Mouse (Mus musculus) spleen, adult 18-20 months (tissue): ENCODE measurements at regions not wholly inside any gene's neighbourhood (a gene's known extent, or its start where the extent isn't known, plus 50 kb on each side); places are given as distances from the start of the nearest gene placed in this dataset.
"Not testable (repeated sequence)": the region's sequence is repeated elsewhere in the genome, so short reads cannot be mapped to it uniquely, and the experiment has no call there.

Experiments used
- DNase-seq, 2 experiments: peaks; one replicate each; pipeline ENCODE4 v3.0.0; 2022; ENCODE audit warnings: mixed read lengths in 2 of 2

GRCm38 (mm10) chr16:55578686-55579085 is 260.0 kb downstream of the Nfkbiz start:
- no peak for DNase-seq

- DNase-seq = not testable (repeated sequence)
Observed at GRCm38 (mm10) chr16:55575609-55576283, 263.0 kb downstream of the Nfkbiz start.

- no peak for DNase-seq
Observed at GRCm38 (mm10) chr16:55571106-55571505, 267.6 kb downstream of the Nfkbiz start.

GRCm38 (mm10) chr16:55570097-55570496 is 268.6 kb downstream of the Nfkbiz start:
- no peak for DNase-seq

DNA sequence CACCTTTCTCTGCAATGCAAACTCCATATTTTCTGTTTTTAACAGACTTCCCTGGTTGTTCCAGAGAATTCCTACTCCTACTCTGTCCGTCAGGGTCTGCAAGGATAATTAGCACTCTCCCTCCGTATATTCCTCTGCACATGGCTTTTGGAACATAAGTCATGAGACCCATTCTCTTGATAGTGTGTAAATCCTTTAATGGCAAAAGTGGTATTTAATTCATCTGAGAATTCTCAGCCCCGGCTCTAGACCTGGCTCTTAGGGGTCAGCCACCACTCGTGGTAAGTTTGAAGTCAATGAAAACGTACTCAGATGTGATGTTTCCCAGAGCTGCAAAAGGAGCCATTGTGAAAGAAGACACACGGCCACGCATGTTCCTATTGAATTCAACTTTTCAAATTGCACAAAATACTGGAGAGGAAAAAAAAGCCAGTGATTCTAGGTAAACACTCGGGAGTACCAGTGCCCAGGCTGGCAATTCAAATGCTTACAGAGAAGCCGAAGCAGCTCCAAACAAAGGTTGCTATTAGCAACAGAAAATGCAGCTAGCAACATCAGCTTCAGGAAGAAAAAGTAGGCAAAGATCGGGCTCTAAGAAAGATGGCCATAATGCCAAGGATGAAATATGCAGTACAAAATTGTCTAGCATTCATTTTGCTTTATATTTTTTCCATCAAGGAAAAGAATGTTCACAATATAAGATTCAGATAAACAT is 258.2 kb upstream of the Zpld1 start:
- no peak for DNase-seq

DNA sequence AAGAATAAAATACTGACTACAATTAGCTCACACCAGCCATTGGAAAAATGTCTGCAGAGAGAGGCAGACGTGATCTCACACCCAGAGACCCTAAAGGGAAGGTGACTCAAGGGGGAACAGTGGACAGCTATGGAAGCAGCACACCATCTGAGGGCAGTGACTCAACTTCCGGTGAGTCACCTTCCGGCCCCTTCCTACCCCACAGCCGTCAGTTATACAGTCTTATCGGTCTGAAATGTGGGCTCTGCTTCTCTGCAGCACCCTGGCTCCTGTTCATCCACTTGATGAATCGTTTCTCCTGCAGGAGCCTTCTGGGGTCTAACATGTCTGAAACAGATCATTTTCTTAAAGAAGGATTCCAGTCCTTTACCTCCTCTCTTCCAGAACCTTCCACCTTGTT is 257.4 kb upstream of the Zpld1 start:
- no peak for DNase-seq

- DNase-seq = no peak
Observed at GRCm38 (mm10) chr16:55553896-55554295, 256.1 kb upstream of the Zpld1 start.

- DNase-seq = no peak
Observed at GRCm38 (mm10) chr16:55551348-55551747, 253.6 kb upstream of the Zpld1 start.

- DNase-seq = no peak
Observed at GRCm38 (mm10) chr16:55550649-55551312, 253.0 kb upstream of the Zpld1 start.

GRCm38 (mm10) chr16:55547095-55547494 is 249.3 kb upstream of the Zpld1 start:
- DNase-seq = no peak

DNA sequence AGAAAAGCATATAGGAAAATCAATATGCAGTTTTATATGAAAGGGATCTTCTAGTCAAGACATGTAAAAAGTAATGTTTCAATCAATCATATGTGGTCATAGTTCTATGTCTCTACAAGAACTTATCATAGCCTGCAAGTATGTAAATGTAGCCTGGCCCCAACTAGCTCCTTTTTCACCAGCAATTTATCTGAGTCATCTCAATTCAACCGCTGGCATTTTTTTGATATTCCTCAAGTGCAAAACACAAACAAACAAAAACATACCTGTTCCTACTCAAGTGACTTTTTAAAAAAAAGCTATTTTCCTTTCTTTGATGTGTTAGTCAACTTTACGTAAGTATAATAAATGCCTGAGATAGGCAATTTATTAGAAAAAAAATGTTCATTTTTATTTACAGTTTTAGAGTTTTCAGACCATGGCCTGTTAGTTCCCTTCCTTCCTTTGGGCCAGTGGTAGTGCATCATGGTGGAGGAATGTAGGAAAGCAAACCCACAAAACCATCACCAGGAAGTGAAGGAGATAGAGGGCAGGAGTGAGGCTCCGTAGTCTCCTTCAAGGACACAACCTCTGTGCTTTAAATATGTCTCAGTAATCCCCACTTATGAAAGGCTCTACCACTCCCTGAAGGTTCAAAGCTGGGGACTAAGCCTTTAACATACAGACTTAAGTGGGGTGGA is 242.7 kb upstream of the Zpld1 start:
- DNase-seq = no peak

- DNase-seq = no peak
Observed at GRCm38 (mm10) chr16:55539179-55539578, 241.4 kb upstream of the Zpld1 start.

GRCm38 (mm10) chr16:55537548-55537947 is 239.8 kb upstream of the Zpld1 start:
- DNase-seq = no peak

DNA sequence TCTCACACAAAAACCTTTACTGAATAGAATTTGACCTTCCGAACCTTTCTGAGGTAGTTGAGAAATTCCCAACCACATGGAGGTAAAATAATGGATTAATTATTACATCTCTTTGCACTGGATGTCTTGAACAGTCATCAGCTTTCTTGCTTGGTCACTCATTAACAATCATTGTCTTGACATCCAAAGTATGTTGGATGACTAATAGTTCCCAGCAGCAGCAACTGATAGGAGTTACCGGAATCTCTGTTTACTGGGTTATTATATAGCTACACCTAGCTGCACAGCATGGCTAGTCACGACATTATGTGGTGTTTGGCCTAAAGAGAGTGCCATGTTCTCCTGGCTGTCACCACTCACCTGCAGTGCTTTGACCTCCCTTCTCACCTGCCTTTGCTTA is 234.9 kb upstream of the Zpld1 start:
- no peak for DNase-seq

DNA sequence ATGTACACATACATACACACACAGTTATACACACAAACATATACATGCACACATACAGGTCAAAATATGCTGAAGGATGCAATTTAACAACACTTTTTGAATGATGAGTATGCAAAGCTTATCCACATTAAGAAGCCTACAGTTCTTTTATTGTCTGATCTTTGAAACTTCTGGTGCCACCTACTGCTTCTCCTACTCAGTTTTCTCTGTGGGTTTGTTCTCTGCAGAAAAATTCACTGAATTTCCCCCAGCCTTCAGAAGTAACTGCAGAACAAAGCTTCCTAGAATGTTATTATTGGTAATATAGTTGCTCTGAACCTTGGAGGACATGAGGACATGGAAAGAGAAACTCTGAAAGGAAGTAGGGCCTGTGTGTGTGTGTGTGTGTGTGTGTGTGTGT is 233.1 kb upstream of the Zpld1 start:
- no peak for DNase-seq

DNA sequence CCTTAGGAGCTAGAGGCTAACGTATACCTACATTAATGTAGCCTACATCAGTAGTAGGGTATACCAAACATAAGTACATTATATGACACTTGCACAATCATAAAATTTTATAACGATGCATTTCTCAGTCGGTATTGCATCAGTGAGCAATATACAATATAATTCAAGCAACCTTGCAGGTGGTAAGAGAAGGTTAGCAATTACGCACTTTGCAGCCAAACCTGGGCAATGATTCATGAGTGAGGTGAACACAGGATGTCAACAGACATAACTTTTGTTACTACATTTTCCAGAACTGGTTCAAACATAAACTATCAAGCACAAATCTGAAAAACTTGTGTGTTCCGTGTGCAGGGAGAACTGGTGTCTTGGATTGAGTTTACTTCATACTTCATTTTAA is 229.9 kb upstream of the Zpld1 start:
- DNase-seq = no peak

DNA sequence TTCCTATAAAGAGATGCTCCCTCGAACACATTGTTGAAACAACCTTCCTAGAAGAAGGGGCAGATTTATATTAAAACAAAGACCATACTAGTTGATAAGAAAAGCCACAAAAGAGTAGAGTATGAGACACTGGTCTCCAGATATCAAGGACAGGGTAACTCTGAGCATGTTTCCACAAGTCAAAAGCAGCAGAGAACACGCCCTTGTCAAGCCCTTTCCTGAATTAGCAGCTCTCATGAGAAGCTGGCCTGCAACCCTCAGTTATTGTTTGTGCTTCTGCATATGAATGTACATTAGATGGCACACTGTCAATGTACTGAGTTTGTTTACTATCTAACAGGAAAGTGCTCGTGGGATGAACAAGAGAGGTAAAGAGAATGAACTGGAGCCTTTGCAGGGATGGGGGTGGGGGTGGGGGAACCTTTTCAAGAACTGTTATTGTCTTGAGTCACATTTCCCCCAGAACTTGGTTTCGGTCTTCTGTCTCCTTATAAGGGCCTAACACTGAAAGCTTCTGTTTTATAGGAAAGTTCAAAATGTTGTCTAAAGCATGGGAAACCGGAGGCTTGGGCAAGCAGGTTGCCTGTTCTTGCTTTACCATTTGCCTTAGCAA is 228.6 kb upstream of the Zpld1 start:
- no peak for DNase-seq

DNA sequence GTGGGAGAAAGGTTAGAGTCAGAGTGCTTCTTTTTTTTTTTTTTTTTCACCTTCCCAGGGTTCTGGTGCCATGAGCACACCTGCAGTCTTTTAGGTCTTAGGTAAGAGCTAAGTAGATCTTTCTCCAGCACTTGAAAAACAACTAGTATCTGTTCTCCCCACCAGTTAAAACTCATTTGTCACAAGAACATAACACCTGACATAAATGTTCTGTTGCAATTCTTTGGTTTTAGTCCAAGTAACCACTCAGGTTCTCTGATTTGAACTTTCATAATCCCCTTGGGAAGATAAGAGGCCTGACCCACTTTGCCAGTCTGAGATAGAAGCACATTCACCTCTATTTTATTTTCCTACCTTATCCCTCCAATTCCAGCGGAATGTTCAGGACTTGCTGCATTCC is 225.5 kb upstream of the Zpld1 start:
- DNase-seq = no peak

GRCm38 (mm10) chr16:55522283-55522682 is 224.5 kb upstream of the Zpld1 start:
- DNase-seq = no peak

GRCm38 (mm10) chr16:55521421-55521971 is 223.7 kb upstream of the Zpld1 start:
- DNase-seq = no peak

- DNase-seq = no peak
Observed at GRCm38 (mm10) chr16:55520077-55520476, 222.3 kb upstream of the Zpld1 start.

- DNase-seq = no peak
Observed at GRCm38 (mm10) chr16:55519646-55520045, 221.9 kb upstream of the Zpld1 start.

GRCm38 (mm10) chr16:55516994-55517393 is 219.2 kb upstream of the Zpld1 start:
- DNase-seq = no peak
